Mouse (Mus musculus) thymus, postnatal 25 days (tissue): ENCODE measurements around the gene Gm21865.
"Not testable (repeated sequence)": the region's sequence is repeated elsewhere in the genome, so short reads cannot be mapped to it uniquely, and the experiment has no call there.

ENCODE experiments used
- DNase-seq: peaks from one replicate; pipeline ENCODE4 v3.0.0; 2022

Gm21865 gene

DNA sequence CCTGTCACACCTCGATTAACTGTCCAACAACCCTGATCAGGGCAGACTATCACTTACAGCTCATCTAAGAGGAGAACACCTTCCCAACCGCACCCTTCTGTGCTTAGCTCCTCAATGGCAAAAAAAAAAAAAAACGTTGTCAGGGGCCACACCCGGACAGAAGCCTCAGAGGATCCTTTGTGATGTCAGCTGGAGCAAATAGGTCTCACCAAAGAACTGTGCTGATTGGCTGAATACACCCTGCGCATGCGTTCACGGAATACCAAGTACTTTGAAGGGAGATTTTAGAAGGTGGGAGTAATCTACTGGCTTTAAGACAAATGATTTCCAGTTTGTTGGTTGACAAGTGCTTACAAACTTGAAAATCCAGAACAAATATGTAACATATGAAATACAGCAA, at the start of gene Gm21865:
Gene Gm21865, minus strand, starts transcription at position 101 of the 400 bp plus-strand sequence.
- not testable (repeated sequence) for DNase-seq
